Mouse (Mus musculus): ENCODE data around the gene Pex16. TPM values are rescaled to one million over a fixed set of nuclear protein-coding genes. Genes with fewer than 3 reads are reported as not detected.

The Pex16 gene
- polyA plus RNA-seq, 1 experiment from 2014 or later, result 30.8 TPM

DNA sequence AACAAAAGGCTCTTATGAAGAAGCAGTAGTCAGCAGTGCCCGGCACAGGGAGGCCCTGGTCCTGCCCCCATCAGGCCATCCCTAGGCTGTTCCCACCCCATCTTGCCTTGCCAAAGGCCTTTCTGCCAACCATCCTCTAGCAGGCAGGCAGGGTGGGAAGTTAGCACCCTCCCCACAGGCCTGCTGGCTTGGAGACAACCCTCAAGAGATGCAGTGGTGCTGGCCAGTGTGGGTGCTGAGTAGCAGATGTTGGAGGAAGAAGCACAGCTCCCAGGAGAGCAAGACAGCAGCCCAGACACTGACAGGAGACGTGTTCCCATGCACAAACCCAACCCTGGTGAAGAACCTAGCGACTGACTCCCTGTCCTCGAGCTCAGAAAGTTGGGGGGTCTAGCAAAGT, 13.2 kb downstream of the Pex16 start:
- H3K4me3 ChIP-seq (ENCODE audit: low read depth, low read length), result no peak overlapping the region
- ATAC-seq (no peak), DNase-seq (ENCODE audit: low spot score) (no peak)
- no peaks in the 10 kb centered on the region for H3K36me3 ChIP-seq (ENCODE audit: insufficient read depth, low read length)
- no peaks in the 10 kb centered on the region for H3K9me3 ChIP-seq (ENCODE audit: low read length)
- WGBS, result 75% methylated on average over 4 of the region's 4 CpGs
- H3K27me3 ChIP-seq (replicated peaks; ENCODE audit: insufficient read depth, low read length), result no peaks in the 10 kb centered on the region
- no peak overlapping the region for H3K27ac ChIP-seq (ENCODE audit: low read length)
- no peak overlapping the region for H3K9ac ChIP-seq (replicated peaks; ENCODE audit: low read depth)
- H3K4me1 ChIP-seq (ENCODE audit: insufficient read depth, low read depth, low read length), result 0 out of 2 replicates have a peak, but pooled peaks cover 6% of the 10 kb centered on the region
- TF ChIP-seq CTCF (IDR thresholded peaks at IDR 0.05) (no peak), EP300 (IDR thresholded peaks at IDR 0.05) (no peak)
- no peak overlapping the region for H3K4me2 ChIP-seq (replicated peaks; ENCODE audit: low read depth, low read length)

DNA sequence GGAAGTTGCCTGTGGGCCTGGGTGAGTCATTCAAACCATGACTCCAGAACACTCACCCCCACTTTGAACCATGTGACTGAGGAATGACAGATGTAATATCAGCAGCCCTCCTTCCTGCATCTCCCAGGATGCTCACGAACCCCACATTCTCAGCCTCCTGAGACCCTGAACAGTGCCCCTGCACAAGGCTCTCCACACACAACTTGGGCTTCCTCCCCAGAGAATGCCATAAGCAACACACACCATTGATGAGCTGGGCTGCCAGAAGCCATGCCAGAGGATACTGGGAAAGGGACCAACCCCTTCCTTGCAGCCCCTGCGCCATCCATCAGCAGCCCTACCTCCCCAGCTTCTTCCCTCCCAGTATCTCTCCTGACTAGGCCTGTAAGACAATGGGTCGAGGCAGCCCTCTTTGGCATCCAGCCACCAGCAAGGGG, 13.6 kb downstream of the Pex16 start:
- no peak overlapping the region for H3K27ac ChIP-seq (ENCODE audit: low read length)
- no peak overlapping the region for H3K9ac ChIP-seq (replicated peaks; ENCODE audit: low read depth)
- H3K27me3 ChIP-seq (replicated peaks; ENCODE audit: insufficient read depth, low read length), result no peaks in the 10 kb centered on the region
- H3K36me3 ChIP-seq (ENCODE audit: insufficient read depth, low read length), result no peaks in the 10 kb centered on the region
- WGBS, result 46% methylated on average over 3 of the region's 3 CpGs
- H3K4me1 ChIP-seq (ENCODE audit: insufficient read depth, low read depth, low read length), result 0 out of 2 replicates have a peak, but pooled peaks cover 6% of the 10 kb centered on the region
- H3K4me2 ChIP-seq (replicated peaks; ENCODE audit: low read depth, low read length), result no peak overlapping the region
- TF ChIP-seq CTCF (IDR thresholded peaks at IDR 0.05) (no peak), EP300 (IDR thresholded peaks at IDR 0.05) (no peak)
- no peak for ATAC-seq
- no peaks in the 10 kb centered on the region for H3K9me3 ChIP-seq (ENCODE audit: low read length)
- no peak overlapping the region for H3K4me3 ChIP-seq (ENCODE audit: low read depth, low read length)
- no peak for DNase-seq (ENCODE audit: low spot score)

DNA sequence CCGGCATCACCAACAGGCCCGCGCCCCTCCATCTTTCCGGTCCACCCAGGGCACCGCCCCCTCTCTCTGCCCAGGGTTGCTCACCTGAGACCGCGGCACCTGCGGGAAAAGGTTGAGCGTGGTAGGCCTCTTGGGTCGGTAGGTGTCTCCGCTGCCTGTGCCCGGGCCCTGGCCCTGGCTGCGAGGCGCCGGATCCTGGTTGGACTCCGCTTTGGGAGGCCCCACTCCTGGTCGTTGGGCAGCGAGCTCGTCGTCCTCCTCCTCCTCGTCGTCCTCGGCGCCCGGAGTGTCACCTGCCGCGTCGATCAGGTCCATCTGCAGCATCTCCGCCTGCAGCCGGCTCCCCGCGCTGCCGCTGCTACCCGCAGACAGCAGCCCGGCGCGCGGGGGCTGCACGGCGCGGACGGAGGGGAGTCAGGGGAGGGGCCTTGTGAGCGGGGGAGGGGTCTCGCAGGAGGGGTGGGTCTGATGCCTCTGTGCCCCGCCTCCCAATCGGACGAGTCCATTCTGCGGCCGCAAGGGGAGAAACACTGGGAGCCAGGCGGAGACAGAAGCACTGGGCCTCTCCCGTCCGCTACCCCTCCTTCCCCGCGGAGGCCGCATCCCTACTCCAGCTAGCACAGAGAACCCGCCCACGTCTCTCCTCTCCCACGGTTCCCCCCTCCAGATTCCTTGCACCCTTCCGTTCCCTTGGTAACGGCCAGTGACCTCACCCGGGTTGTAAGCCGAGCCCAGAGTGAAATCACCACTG, 14.6 kb downstream of the Pex16 start:
- Histone ChIP-seq H3K36me3 (ENCODE audit: insufficient read depth, low read length) (no peaks in the 10 kb centered on the region), H3K9me3 (ENCODE audit: low read length) (no peaks in the 10 kb centered on the region), H3K4me1 (ENCODE audit: insufficient read depth, low read depth, low read length) (0 out of 2 replicates have a peak, but pooled peaks cover 6% of the 10 kb centered on the region), H3K4me3 (ENCODE audit: low read depth, low read length) (peak overlapping the region; percentile 52), H3K27ac (ENCODE audit: low read length) (peak overlapping the region; percentile 59), H3K27me3 (replicated peaks; ENCODE audit: insufficient read depth, low read length) (no peaks in the 10 kb centered on the region), H3K9ac (replicated peaks; ENCODE audit: low read depth) (peak overlapping the region; percentile 26; the same call in 1 of the 2 replicates), H3K4me2 (replicated peaks; ENCODE audit: low read depth, low read length) (peak overlapping the region; percentile 83)
- under 1% methylated on average over 43 of the region's 62 CpGs for WGBS
- TF ChIP-seq CTCF (IDR thresholded peaks at IDR 0.05), result peak; percentile 13
- TF ChIP-seq EP300 (IDR thresholded peaks at IDR 0.05), result no peak
- ATAC-seq (peak; percentile 83), DNase-seq (ENCODE audit: low spot score) (peak; percentile 90)

DNA sequence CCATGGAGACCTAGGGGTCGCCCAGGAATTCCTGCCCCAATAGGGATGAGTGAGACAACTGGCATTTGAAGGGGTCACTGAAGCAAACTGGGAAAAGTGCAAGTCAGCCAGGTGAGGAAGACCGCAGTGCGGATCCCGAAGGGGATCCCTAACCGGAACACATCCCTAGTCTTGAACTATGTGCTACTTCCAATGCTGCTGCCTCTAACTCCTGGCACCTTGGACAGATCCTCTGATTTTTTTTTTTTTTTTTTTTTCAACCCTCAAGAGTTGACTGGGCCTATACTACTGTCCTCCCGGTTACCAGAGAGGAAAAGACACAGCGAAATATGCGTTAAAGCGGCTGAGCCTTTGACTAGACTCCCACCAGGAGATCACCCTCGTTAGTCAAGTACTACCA, 15.2 kb downstream of the Pex16 start:
- Histone ChIP-seq H3K4me3 (ENCODE audit: low read depth, low read length) (peak overlapping the region; percentile 52; the same call in 1 of the 2 replicates), H3K27ac (ENCODE audit: low read length) (0 out of 2 replicates have a peak overlapping the region, but pooled peaks have one; percentile 59), H3K4me2 (replicated peaks; ENCODE audit: low read depth, low read length) (peak overlapping the region; percentile 83), H3K36me3 (ENCODE audit: insufficient read depth, low read length) (no peaks in the 10 kb centered on the region), H3K27me3 (replicated peaks; ENCODE audit: insufficient read depth, low read length) (no peaks in the 10 kb centered on the region), H3K9ac (replicated peaks; ENCODE audit: low read depth) (no peak overlapping the region), H3K4me1 (ENCODE audit: insufficient read depth, low read depth, low read length) (0 out of 2 replicates have a peak, but pooled peaks cover 6% of the 10 kb centered on the region), H3K9me3 (ENCODE audit: low read length) (no peaks in the 10 kb centered on the region)
- TF ChIP-seq CTCF (IDR thresholded peaks at IDR 0.05), result no peak
- TF ChIP-seq EP300 (IDR thresholded peaks at IDR 0.05), result no peak
- DNase-seq (ENCODE audit: low spot score) (no peak), ATAC-seq (peak; percentile 13)
- WGBS, result 2% methylated on average over 10 of the region's 10 CpGs

GRCm38 (mm10) chr2:92390206-92390930, 15.9 kb downstream of the Pex16 start:
- Histone ChIP-seq H3K4me2 (replicated peaks; ENCODE audit: low read depth, low read length) (no peak overlapping the region), H3K27me3 (replicated peaks; ENCODE audit: insufficient read depth, low read length) (no peaks in the 10 kb centered on the region), H3K36me3 (ENCODE audit: insufficient read depth, low read length) (no peaks in the 10 kb centered on the region), H3K4me1 (ENCODE audit: insufficient read depth, low read depth, low read length) (0 out of 2 replicates have a peak, but pooled peaks cover 6% of the 10 kb centered on the region), H3K9ac (replicated peaks; ENCODE audit: low read depth) (no peak overlapping the region), H3K4me3 (ENCODE audit: low read depth, low read length) (no peak overlapping the region), H3K27ac (ENCODE audit: low read length) (no peak overlapping the region), H3K9me3 (ENCODE audit: low read length) (no peaks in the 10 kb centered on the region)
- TF ChIP-seq EP300 (IDR thresholded peaks at IDR 0.05) (no peak), CTCF (IDR thresholded peaks at IDR 0.05) (no peak)
- DNase-seq (ENCODE audit: low spot score) (peak; percentile 70), ATAC-seq (no peak)
- WGBS, result 60% methylated on average over 6 of the region's 6 CpGs

DNA sequence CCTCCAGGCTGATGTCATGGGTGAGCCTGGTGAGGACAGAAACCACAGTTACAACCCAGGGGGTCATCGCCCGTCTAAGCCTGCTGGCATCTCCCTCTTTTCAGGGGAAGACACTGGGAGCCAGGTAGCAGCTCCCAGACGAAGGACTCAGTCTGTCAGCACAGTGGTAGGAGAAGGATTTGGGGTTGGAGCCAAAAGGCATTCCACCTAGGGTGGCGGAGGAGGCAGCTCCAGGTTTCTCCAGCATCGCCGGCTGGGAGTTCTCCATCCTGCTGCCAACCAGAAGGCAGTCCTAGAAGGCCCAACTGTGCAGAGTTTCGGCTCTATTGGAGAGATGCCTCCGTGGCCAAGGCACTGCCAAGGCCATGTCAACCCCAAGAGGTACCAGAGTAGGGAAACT, 16.6 kb downstream of the Pex16 start:
- Histone ChIP-seq H3K4me2 (replicated peaks; ENCODE audit: low read depth, low read length) (no peak overlapping the region), H3K27me3 (replicated peaks; ENCODE audit: insufficient read depth, low read length) (no peaks in the 10 kb centered on the region), H3K4me3 (ENCODE audit: low read depth, low read length) (no peak overlapping the region), H3K9me3 (ENCODE audit: low read length) (no peaks in the 10 kb centered on the region), H3K9ac (replicated peaks; ENCODE audit: low read depth) (no peak overlapping the region), H3K36me3 (ENCODE audit: insufficient read depth, low read length) (no peaks in the 10 kb centered on the region), H3K27ac (ENCODE audit: low read length) (no peak overlapping the region), H3K4me1 (ENCODE audit: insufficient read depth, low read depth, low read length) (0 out of 2 replicates have a peak, but pooled peaks cover 6% of the 10 kb centered on the region)
- 82% methylated on average over 8 of the region's 8 CpGs for WGBS
- ATAC-seq (no peak), DNase-seq (ENCODE audit: low spot score) (no peak)
- TF ChIP-seq CTCF (IDR thresholded peaks at IDR 0.05) (no peak), EP300 (IDR thresholded peaks at IDR 0.05) (no peak)
